Mouse (Mus musculus) forebrain, embryonic 14.5 days (tissue): Measurements from ENCODE around the gene Grb10. TPM values are rescaled to one million over a fixed set of nuclear protein-coding genes. Genes with fewer than 3 reads are reported as not detected.

ENCODE experiments used
- ATAC-seq: fragments of 200-750 bp; cut with Nextera tagmentation; 2 replicates; pipeline ENCODE4 v1.8.0; 2017; ENCODE audit warnings: mild to moderate bottlenecking, moderate library complexity
- DNase-seq: peaks from one replicate; pipeline ENCODE4 v3.0.0-alpha.2; 2015; ENCODE audit warnings: low spot score
- H3K27ac ChIP-seq: fragments of 300-500 bp; sonication (generic); 2 replicates; pipeline ENCODE4 v1.5.1; 2014; ENCODE audit warnings: low read depth, mild to moderate bottlenecking, control low read depth, low read length, moderate library complexity
- H3K27me3 ChIP-seq: fragments of 300-500 bp; sonication (generic); replicated peaks from 2 replicates; pipeline ENCODE4 v1.6.1; 2014; ENCODE audit warnings: low read length, control low read depth, mixed read lengths; ENCODE audit not compliant: control insufficient read depth, insufficient read depth
- H3K36me3 ChIP-seq: fragments of 300-500 bp; sonication (generic); 2 replicates; pipeline ENCODE4 v1.6.1; 2014; ENCODE audit warnings: low read length, control low read depth; ENCODE audit not compliant: control insufficient read depth, insufficient read depth
- H3K4me1 ChIP-seq: fragments of 300-500 bp; sonication (generic); 2 replicates; pipeline ENCODE4 v1.6.1; 2014; ENCODE audit warnings: antibody characterized with exemption, low read length, control low read depth; ENCODE audit not compliant: control insufficient read depth, insufficient read depth
- H3K4me2 ChIP-seq: fragments of 300-500 bp; sonication (generic); 2 replicates; pipeline ENCODE4 v1.6.1; 2014; ENCODE audit warnings: mild to moderate bottlenecking, control low read depth, low read length
- H3K4me3 ChIP-seq: fragments of 300-500 bp; sonication (generic); 2 replicates; pipeline ENCODE4 v1.5.1; 2014; ENCODE audit warnings: low read depth, low read length, control low read depth
- H3K9ac ChIP-seq: fragments of 300-500 bp; sonication (generic); 2 replicates; pipeline ENCODE4 v1.6.1; 2014; ENCODE audit warnings: mild to moderate bottlenecking, low read length, control low read depth, moderate library complexity
- H3K9me3 ChIP-seq: fragments of 300-500 bp; sonication (generic); replicated peaks from 2 replicates; pipeline ENCODE4 v1.6.1; 2016; ENCODE audit warnings: low read length, control low read depth, mixed read lengths; ENCODE audit not compliant: control insufficient read depth
- WGBS: fragments of 180-500 bp; shearing (Covaris S2); extraction: QIAGEN DNeasy Blood & Tissue Kit; methylation state at CpG from one replicate; pipeline ENCODE4 v1.1.7; 2014; 5-methylcytosine and 5-hydroxymethylcytosine counted together
- polyA plus RNA-seq: library from polyadenylated mRNA; unstranded; fragments of >200 nt; fragmentation: Nextera tagmentation; extraction: Ambion mirVana; gene quantifications from 2 replicates; pipeline ENCODE4 v1.2.1, GENCODE M21; 2014

Gene Grb10
- 59.7 and 66.2 TPM in 2 replicates for polyA plus RNA-seq

- 19% methylated on average over 10 of the region's 10 CpGs for whole genome bisulfite sequencing
- no peak for ATAC-seq
- no peaks in the 10 kb centered on the region for H3K9me3 ChIP-seq
- peak within 1 kb of the TSS; percentile 50 for H3K4me3 ChIP-seq
- DNase-seq: no peak
- peak within 1 kb of the TSS; percentile 51 for H3K4me2 ChIP-seq
- no peaks in the 10 kb centered on the region for H3K36me3 ChIP-seq
- no peaks in the 10 kb centered on the region for H3K4me1 ChIP-seq
- peaks cover 54% of the 10 kb centered on the region for H3K27me3 ChIP-seq
- H3K9ac ChIP-seq: peak within 1 kb of the TSS; percentile 72
- H3K27ac ChIP-seq: peak within 1 kb of the TSS; percentile 52
These were observed at the start of gene Grb10 for GRCm38 (mm10) chr11:12038470-12038985. Gene Grb10 (minus strand): TSS chr11:12038683.

GRCm38 (mm10) chr11:12081638-12082037 lies 43.2 kb upstream of the Grb10 start:
- no peaks in the 10 kb centered on the region for H3K9me3 ChIP-seq
- DNase-seq: no peak
- WGBS: 88% methylated on average over 3 of the region's 3 CpGs

GRCm38 (mm10) chr11:12079231-12079630 lies 40.7 kb upstream of the Grb10 start:
- H3K4me3 ChIP-seq: no peak overlapping the region
- H3K27me3 ChIP-seq: no peaks in the 10 kb centered on the region
- no peaks in the 10 kb centered on the region for H3K36me3 ChIP-seq
- 86% methylated on average over 2 of the region's 2 CpGs for WGBS
- no peak overlapping the region for H3K4me2 ChIP-seq
- no peaks in the 10 kb centered on the region for H3K4me1 ChIP-seq
- no peak overlapping the region for H3K27ac ChIP-seq
- no peak for ATAC-seq
- H3K9me3 ChIP-seq: no peaks in the 10 kb centered on the region
- DNase-seq: no peak
- no peak overlapping the region for H3K9ac ChIP-seq

More at GRCm38 (mm10) chr11:12081638-12082037, 43.2 kb upstream of the Grb10 start:
- Histone ChIP-seq H3K9ac (no peak overlapping the region), H3K4me1 (no peaks in the 10 kb centered on the region), H3K27ac (no peak overlapping the region), H3K4me2 (no peak overlapping the region), H3K27me3 (no peaks in the 10 kb centered on the region), H3K4me3 (no peak overlapping the region), H3K36me3 (no peaks in the 10 kb centered on the region)
- ATAC-seq: no peak

GRCm38 (mm10) chr11:12075449-12075848 lies 37.0 kb upstream of the Grb10 start:
- Histone ChIP-seq H3K36me3 (no peaks in the 10 kb centered on the region), H3K27ac (no peak overlapping the region), H3K9me3 (no peaks in the 10 kb centered on the region), H3K9ac (no peak overlapping the region), H3K4me3 (no peak overlapping the region), H3K4me1 (no peaks in the 10 kb centered on the region), H3K4me2 (no peak overlapping the region), H3K27me3 (no peaks in the 10 kb centered on the region)
- WGBS: 94% methylated on average over 1 of the region's 1 CpGs
- DNase-seq: no peak
- no peak for ATAC-seq

- H3K9me3 ChIP-seq: no peaks in the 10 kb centered on the region
- no peak overlapping the region for H3K4me3 ChIP-seq
- H3K4me1 ChIP-seq: no peaks in the 10 kb centered on the region
- no peak overlapping the region for H3K4me2 ChIP-seq
- H3K27me3 ChIP-seq: no peaks in the 10 kb centered on the region
- H3K9ac ChIP-seq: no peak overlapping the region
- WGBS: 80% methylated on average over 6 of the region's 6 CpGs
- DNase-seq: peak; percentile 7
- H3K36me3 ChIP-seq: no peaks in the 10 kb centered on the region
- H3K27ac ChIP-seq: no peak overlapping the region
- no peak for ATAC-seq
These were observed 35.1 kb upstream of the Grb10 start for GRCm38 (mm10) chr11:12073394-12074226.

GRCm38 (mm10) chr11:12072322-12072721 lies 33.8 kb upstream of the Grb10 start:
- H3K27ac ChIP-seq: no peak overlapping the region
- WGBS: 76% methylated on average over 3 of the region's 3 CpGs
- H3K9ac ChIP-seq: no peak overlapping the region
- DNase-seq: no peak
- H3K9me3 ChIP-seq: no peaks in the 10 kb centered on the region
- no peaks in the 10 kb centered on the region for H3K36me3 ChIP-seq
- H3K4me1 ChIP-seq: no peaks in the 10 kb centered on the region
- H3K27me3 ChIP-seq: no peaks in the 10 kb centered on the region
- no peak overlapping the region for H3K4me2 ChIP-seq
- H3K4me3 ChIP-seq: no peak overlapping the region
- no peak for ATAC-seq

- DNase-seq (no peak), ATAC-seq (no peak)
- Histone ChIP-seq H3K9me3 (no peaks in the 10 kb centered on the region), H3K4me1 (no peaks in the 10 kb centered on the region), H3K36me3 (no peaks in the 10 kb centered on the region), H3K27ac (no peak overlapping the region), H3K9ac (no peak overlapping the region), H3K27me3 (no peaks in the 10 kb centered on the region), H3K4me2 (no peak overlapping the region), H3K4me3 (no peak overlapping the region)
- WGBS: 75% methylated on average over 4 of the region's 4 CpGs
These were observed 20.5 kb upstream of the Grb10 start for GRCm38 (mm10) chr11:12059005-12059404.

GRCm38 (mm10) chr11:12048547-12049327 lies 10.3 kb upstream of the Grb10 start:
- H3K36me3 ChIP-seq: no peaks in the 10 kb centered on the region
- H3K27me3 ChIP-seq: no peaks in the 10 kb centered on the region
- H3K4me1 ChIP-seq: no peaks in the 10 kb centered on the region
- 56% methylated on average over 2 of the region's 2 CpGs for WGBS
- no peaks in the 10 kb centered on the region for H3K9me3 ChIP-seq
- DNase-seq: peak; percentile 42
- no peak overlapping the region for H3K4me2 ChIP-seq
- H3K9ac ChIP-seq: no peak overlapping the region
- no peak for ATAC-seq
- no peak overlapping the region for H3K27ac ChIP-seq
- no peak overlapping the region for H3K4me3 ChIP-seq
